Mouse (Mus musculus) stomach, adult 2 months (tissue): ENCODE measurements around the gene Rabgef1. TPM values are rescaled to one million over a fixed set of nuclear protein-coding genes. Genes with fewer than 3 reads are reported as not detected.

Experiments
- polyA plus RNA-seq: library from polyadenylated mRNA; depleted of rRNA; stranded (reverse); fragments of >200 nt; gene quantifications from 2 replicates; pipeline ENCODE4 v1.2.3, GENCODE M21; 2012; rRNA removed

Gene Rabgef1
- 13.9 and 14.9 TPM in 2 replicates for polyA plus RNA-seq

GRCm38 (mm10) chr5:130171423-130171954 lies at the start of gene Rabgef1:
Gene Rabgef1, plus strand, starts transcription at chr5:130171798.

GRCm38 (mm10) chr5:130144334-130145312 lies 27.0 kb upstream of the Rabgef1 start, which contains the start of gene Kctd7:
Gene Kctd7, plus strand, starts transcription at chr5:130144861.

GRCm38 (mm10) chr5:130216781-130217180 lies 45.2 kb downstream of the Rabgef1 start, which contains the start of gene Tmem248:
Gene Tmem248, plus strand, starts transcription at chr5:130217081.

GRCm38 (mm10) chr5:130255017-130255720 lies 83.6 kb downstream of the Rabgef1 start, which contains the start of the genes Sbds and Tyw1:
Gene Sbds, minus strand, starts transcription at chr5:130255530.
Gene Tyw1, plus strand, starts transcription at chr5:130255619.

Other genes with a start within 250 kb of the Rabgef1 start
- 3.9 and 6.9 TPM in 2 replicates for gene Vkorc1l1, start 229.8 kb upstream of the Rabgef1 start, polyA plus RNA-seq
- gene Gusb, start 168.7 kb upstream of the Rabgef1 start, polyA plus RNA-seq, result 9.3 and 9.4 TPM in 2 replicates
- gene Asl, start 142.6 kb upstream of the Rabgef1 start, polyA plus RNA-seq, result 11.9 and 15.0 TPM in 2 replicates
- 2.5 and 2.9 TPM in 2 replicates for gene Crcp, start 142.5 kb upstream of the Rabgef1 start, polyA plus RNA-seq
- 6.8 and 7.0 TPM in 2 replicates for gene Tpst1, start 98.5 kb upstream of the Rabgef1 start, polyA plus RNA-seq
- gene Kctd7, start 26.9 kb upstream of the Rabgef1 start, polyA plus RNA-seq, result 1.4 and 2.8 TPM in 2 replicates
- 16.6 and 20.0 TPM in 2 replicates for gene Tmem248, start 45.3 kb downstream of the Rabgef1 start, polyA plus RNA-seq
- gene Sbds, start 83.7 kb downstream of the Rabgef1 start, polyA plus RNA-seq, result 12.9 and 15.0 TPM in 2 replicates
- gene Tyw1, start 83.8 kb downstream of the Rabgef1 start, polyA plus RNA-seq, result 2.2 and 2.7 TPM in 2 replicates
- gene Caln1, start 197.7 kb downstream of the Rabgef1 start, polyA plus RNA-seq, result 0.01 and 0.13 TPM in 2 replicates
- not detected in 2 replicates for gene A330070K13Rik, start 212.8 kb downstream of the Rabgef1 start, polyA plus RNA-seq